1 mouse cellular context compared by ENCODE assay signal in the genomic region with DNA sequence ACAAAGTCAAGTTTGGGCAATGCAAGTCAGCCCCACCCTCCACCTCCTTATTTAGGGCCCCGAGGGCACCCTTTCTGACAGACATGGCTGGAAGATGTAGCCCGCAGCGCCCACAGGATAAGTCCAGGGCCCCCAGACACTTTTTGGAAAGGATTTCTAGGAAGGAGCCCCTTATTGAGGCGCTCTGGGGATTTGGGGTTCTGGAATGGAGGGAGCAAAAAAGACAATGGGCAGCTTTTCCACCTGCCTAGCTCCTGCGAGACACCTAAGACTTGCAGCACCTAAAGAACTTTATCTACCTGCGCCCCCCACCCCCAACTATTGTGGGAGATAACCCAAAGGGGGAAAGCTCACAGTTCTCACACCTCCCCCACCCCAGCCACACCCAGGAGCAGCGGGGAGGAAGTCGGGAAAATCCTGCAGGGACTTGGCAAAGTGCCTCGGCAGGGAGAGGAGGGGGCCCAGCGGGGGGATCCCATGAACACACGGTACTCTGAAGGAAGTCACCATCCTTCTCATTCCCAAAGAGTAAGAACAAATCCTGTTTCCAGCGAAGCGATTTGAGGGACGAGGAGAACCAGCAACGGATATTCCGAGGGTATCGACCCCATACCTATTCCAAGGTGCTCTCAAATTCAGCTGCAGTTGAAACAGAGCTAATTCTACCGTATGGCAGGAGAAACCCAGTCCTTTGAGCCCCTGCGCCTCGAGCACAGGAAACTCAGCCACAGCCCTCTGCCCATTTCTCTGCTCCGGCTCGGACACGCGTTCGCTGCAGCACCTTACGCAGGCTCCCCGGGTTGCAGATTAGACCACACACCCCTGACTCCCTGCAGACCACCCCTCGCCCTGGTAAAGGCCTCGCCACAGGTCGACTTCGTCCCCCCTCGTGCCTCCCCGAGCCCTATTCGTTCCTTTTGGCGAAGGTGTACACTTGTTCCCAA.
TF ChIP-seq lines count a peak whose summit lies in the region.

No protein-coding gene starts in this region.

TF ChIP-seq in C2C12, 6 proteins besides CTCF, POLR2A, EP300 and RAD21 (continued from another document):
- no peak for TF ChIP-seq MYOG (IDR thresholded peaks at IDR 0.05; ENCODE audit: control insufficient read depth, extremely low read depth, insufficient read length)
- no peak for TF ChIP-seq MAX (IDR thresholded peaks at IDR 0.05)
